Mouse (Mus musculus) stomach, postnatal 0 days (tissue): ENCODE data around the gene Fam131c.

Experiments
- CTCF ChIP-seq: IDR thresholded peaks from 2 replicates; pipeline ENCODE4 v1.5.1; 2016; ENCODE audit warnings: antibody characterized with exemption, low read depth, mild to moderate bottlenecking, moderate library complexity
- EP300 ChIP-seq: optimal IDR thresholded peaks from 2 replicates; pipeline ENCODE3; 2016; ENCODE audit warnings: antibody characterized with exemption

GRCm38 (mm10) chr4:141343515-141343914 lies 24.5 kb upstream of the Fam131c start:
- no peak for TF ChIP-seq CTCF
- TF ChIP-seq EP300 = no peak
